In genomic region chr16:6264557-6264956, GRCm38 (mm10) we compare ENCODE assay signal across 25 mouse cellular contexts.
"Had no signal": no experiment of that assay in that cellular context is flagged by ENCODE, and none has a peak within 500 bp of the region (broad histone marks: within the 10 kb centered on the region; RNA-seq: fewer than 3 reads in every experiment).

No protein-coding gene starts in this region.

- H3K4me2 ChIP-seq: heart, embryonic 12.5 days; hindbrain, embryonic 12.5 days; hindbrain, embryonic 14.5 days; intestine, embryonic 15.5 days; limb, embryonic 12.5 days; liver, embryonic 11.5 days had no signal

- H3K4me1 ChIP-seq: heart, embryonic 10.5 days; heart, embryonic 12.5 days; hindbrain, embryonic 12.5 days; intestine, embryonic 15.5 days; limb, embryonic 10.5 days; limb, embryonic 12.5 days had no signal

- DNase-seq: gastrocnemius, adult 2 months; gastrocnemius, postnatal 10 days; gastrocnemius, postnatal 25 days; heart, postnatal 10 days; heart, postnatal 4 days; kidney, adult 18-20 months; kidney, adult 8-10 months; kidney, postnatal 10 days; kidney, postnatal 25 days; kidney, postnatal 4 days; liver had no signal

- H3K27ac ChIP-seq: gastrocnemius, adult 2 months; heart, embryonic 10.5 days; hindbrain, embryonic 10.5 days; hindbrain, embryonic 12.5 days; hindbrain, embryonic 14.5 days; intestine, embryonic 15.5 days; layer of hippocampus, adult 2 months; left cerebral cortex, adult 2 months; limb, embryonic 10.5 days; limb, embryonic 12.5 days had no signal

- H3K27me3 ChIP-seq: heart, embryonic 12.5 days; hindbrain, embryonic 12.5 days; intestine, embryonic 15.5 days; limb, embryonic 12.5 days had no signal

- H3K4me3 ChIP-seq: gastrocnemius, adult 2 months; heart, embryonic 10.5 days; heart, embryonic 12.5 days; hindbrain, embryonic 10.5 days; hindbrain, embryonic 12.5 days; intestine, embryonic 15.5 days; layer of hippocampus, adult 2 months; left cerebral cortex, adult 2 months; limb, embryonic 10.5 days; limb, embryonic 12.5 days had no signal

- H3K9me3 ChIP-seq: heart, embryonic 10.5 days; heart, embryonic 12.5 days; hindbrain, embryonic 10.5 days; hindbrain, embryonic 12.5 days; intestine, embryonic 15.5 days; limb, embryonic 10.5 days; limb, embryonic 12.5 days had no signal

- H3K36me3 ChIP-seq: heart, embryonic 10.5 days; heart, embryonic 12.5 days; hindbrain, embryonic 10.5 days; hindbrain, embryonic 12.5 days; intestine, embryonic 15.5 days; limb, embryonic 10.5 days; limb, embryonic 12.5 days had no signal

- ATAC-seq: hindbrain, embryonic 16.5 days; inflammation-experienced regulatory T-cells, adult 6 months; intestine, embryonic 15.5 days; intestine, postnatal 0 days had no signal

- H3K9ac ChIP-seq: heart, embryonic 12.5 days; hindbrain, embryonic 12.5 days; hindbrain, embryonic 14.5 days; intestine, embryonic 15.5 days; limb, embryonic 12.5 days had no signal
